Mouse (Mus musculus): Measurements from ENCODE around the gene Myl6b. TPM values are rescaled to one million over a fixed set of nuclear protein-coding genes. Genes with fewer than 3 reads are reported as not detected.
"Not testable (repeated sequence)": the region's sequence is repeated elsewhere in the genome, so short reads cannot be mapped to it uniquely, and the experiment has no call there.

Myl6b gene
- total RNA-seq, 2 experiments from 2014 or later = 31.5 to 34.9 TPM

- no peak for DNase-seq (ENCODE audit: low spot score in 2 of 2)
Observed at GRCm38 (mm10) chr10:128520591-128520990, 22.1 kb upstream of the Myl6b start.

GRCm38 (mm10) chr10:128518833-128519232, 20.3 kb upstream of the Myl6b start:
- DNase-seq (ENCODE audit: low spot score in 2 of 2) = no peak

DNA sequence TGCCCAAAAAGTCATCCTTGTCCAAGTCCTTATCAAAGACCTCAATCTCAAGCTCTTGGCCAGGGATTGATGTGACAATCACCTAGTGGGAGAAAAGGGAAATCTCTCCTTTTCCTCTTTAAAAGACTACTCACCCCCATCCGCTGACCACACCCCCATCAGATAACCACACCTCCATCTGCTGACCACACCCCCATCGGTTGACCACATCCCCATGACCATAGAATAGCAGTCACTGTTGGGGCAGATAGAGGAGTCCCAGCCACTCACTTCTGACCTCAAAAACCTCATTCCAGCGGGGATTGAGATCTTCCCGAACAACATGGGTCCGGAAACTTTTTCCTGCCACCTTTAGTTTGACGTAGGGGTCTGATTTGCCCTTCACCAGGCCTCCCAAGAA, 18.2 kb upstream of the Myl6b start:
- no peak for DNase-seq (ENCODE audit: low spot score in 2 of 2)

GRCm38 (mm10) chr10:128516029-128516428, 17.5 kb upstream of the Myl6b start:
- DNase-seq (ENCODE audit: low spot score in 2 of 2) = no peak

GRCm38 (mm10) chr10:128515044-128515443, 16.6 kb upstream of the Myl6b start:
- DNase-seq (ENCODE audit: low spot score in 2 of 2) = no peak

GRCm38 (mm10) chr10:128511761-128512160, 13.3 kb upstream of the Myl6b start:
- no peak for DNase-seq (ENCODE audit: low spot score in 2 of 2)

GRCm38 (mm10) chr10:128511189-128511588, 12.7 kb upstream of the Myl6b start:
- DNase-seq (ENCODE audit: low spot score in 2 of 2) = no peak

DNA sequence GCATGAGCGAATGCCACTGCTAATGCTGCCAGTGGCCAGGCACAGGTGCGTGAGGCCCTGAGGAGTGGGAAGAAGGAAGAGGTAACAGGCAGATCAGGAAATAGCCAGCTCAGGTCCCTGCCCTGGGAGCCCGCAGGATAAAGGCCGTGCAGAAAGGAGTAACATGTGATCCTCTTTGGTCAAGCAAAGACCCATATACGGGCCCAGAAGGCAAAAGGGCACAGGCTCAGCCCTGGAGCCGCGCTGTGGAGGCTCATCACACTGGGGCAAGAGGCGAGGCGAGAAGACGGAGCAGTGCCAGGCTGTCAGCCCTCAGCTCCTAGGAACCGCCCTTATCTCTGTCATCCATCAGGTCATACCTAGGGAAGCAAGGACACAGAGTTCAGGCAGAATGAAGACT, 11.8 kb upstream of the Myl6b start:
- DNase-seq (ENCODE audit: low spot score in 2 of 2) = no peak

DNA sequence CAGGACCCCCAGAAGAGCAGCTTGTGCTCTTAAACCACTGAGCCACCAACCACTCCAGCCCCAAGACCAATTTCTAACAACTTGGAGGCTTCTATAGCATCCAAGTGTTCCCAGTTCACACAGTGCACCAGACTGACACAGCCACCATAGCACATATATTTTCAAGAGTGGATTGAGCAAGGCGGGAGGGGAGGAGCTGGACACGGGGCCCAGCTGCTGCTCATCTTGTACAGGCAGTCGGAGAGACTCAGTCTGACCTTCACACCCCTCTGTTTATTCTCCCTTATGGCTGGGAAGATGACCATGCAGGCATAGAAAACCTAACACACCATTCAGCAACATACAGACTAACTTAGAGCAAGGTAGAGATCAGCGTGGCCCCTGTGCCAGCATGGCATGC, 11.3 kb upstream of the Myl6b start:
- DNase-seq (ENCODE audit: low spot score in 2 of 2) = no peak

GRCm38 (mm10) chr10:128509203-128509602, 10.7 kb upstream of the Myl6b start:
- no peak for DNase-seq (ENCODE audit: low spot score in 2 of 2)

DNA sequence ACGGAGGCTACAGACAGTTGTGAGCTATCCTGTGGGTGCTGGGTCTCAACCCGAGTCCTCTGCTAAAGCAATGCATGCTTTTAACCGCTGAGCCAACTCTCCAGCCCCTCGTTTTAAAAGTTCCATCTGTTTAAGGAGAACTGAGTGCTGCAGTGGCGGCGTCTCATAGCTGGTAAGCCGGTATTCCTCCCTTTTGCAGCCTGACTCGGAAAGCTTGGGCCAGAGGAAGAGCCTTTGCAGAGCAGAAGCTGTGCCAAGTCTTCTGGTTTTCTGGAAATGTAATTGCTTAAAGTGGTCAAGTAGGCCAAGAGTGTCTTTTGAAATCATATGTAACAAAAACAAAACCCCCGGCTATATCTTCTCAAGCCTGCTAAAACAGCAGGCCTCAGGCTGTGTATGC, 9.8 kb upstream of the Myl6b start:
- no peak for DNase-seq (ENCODE audit: low spot score in 2 of 2)

GRCm38 (mm10) chr10:128505974-128506373, 7.5 kb upstream of the Myl6b start:
- no peak for DNase-seq (ENCODE audit: low spot score in 2 of 2)

GRCm38 (mm10) chr10:128505371-128505667, 6.8 kb upstream of the Myl6b start:
- not testable (repeated sequence) for DNase-seq (ENCODE audit: low spot score in 2 of 2)

DNA sequence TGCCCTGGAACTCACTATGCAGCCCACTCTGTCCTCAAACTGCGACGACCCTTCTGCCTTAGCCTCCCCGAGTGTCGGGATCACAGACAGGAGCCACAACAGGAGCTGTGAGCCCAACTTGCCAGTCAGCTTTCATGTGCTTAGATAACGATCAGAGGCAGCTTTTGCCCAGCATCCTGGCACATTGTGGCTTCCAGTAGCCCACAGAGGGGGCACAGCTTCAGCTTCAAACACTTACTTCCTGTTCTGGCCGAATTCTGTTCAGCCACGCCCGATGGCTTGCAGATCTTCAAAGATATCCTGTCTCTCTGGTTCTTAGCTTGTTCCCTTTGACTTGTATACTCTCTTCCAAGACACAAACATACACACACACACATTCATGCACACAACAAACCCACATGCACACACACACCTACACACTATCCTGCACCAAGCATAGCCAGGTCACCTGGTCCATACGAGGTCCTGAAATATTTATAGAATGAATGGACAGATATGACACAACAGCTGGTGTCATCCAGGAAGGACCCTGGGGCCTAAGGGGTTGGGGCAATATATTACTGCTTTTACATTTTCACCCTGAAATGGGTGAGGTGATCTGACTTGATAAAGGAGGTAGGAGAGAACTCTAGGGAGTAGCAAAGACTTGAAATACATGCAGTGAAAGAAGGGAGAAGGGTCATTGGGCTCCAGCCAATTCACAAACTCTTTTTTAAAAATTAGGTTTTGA, 6.3 kb upstream of the Myl6b start:
- no peak for DNase-seq (ENCODE audit: low spot score in 2 of 2)

DNA sequence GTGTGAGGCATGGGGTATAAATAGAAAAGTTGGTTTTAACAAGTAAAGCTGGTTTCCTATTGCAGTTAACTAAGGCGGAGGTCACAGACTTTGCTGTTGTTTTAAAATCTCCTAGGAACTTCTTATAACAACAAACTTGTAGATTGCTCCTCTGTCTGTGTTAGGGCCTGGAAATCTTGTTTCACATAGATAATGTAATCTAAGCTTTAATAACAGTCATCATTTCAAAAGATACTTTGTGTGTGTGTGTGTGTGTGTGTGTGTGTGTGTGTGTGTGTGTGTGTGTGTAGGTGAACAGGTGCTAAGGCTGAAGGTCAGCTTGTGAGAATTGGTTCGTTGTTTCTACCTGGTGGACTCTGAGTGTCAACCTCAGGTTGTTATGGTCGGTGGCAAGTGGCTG, 5.5 kb upstream of the Myl6b start:
- DNase-seq (ENCODE audit: low spot score in 2 of 2) = no peak

DNA sequence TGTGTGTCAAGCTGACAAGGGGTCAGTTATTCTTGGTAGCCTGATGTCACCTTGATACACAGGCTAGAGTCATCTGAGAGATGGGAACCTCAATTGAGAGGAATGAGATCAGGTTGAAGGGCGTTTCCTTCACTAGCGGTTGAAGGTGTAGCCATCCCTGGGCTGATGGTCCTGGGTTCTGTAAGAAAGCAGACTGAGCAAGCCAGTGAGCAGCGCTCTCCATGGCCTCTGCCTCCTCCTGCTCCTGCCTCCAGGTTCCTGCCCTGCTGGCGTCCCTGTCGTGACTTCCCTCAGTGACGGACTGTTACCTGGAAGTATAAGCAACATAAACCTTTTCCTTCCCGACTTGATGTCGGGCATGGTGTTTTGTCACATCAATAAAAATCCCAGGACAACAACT, 5.0 kb upstream of the Myl6b start:
- DNase-seq (ENCODE audit: low spot score in 2 of 2) = no peak

DNA sequence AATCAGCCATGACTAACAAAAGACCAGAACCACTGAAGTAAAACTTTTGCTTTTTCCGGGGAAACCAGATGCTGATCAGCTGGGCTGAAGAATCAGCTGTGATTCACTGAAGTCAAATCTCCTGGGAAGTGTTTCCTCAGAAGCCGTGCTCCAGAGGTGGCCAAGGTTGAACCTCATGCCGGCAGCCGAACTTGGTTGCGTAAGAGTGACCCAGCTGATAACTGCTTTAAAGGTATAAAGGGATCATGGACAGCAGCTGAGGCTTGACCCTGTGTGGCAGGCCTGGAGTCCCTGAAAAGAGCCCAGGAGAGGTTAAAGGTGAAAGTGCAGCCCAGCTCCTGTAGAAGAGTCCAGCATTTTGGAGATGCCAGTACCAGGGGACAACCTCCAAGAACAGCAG, 3.9 kb upstream of the Myl6b start:
- DNase-seq (ENCODE audit: low spot score in 2 of 2) = no peak

GRCm38 (mm10) chr10:128499116-128499671, 709 bp upstream of the Myl6b start:
- peak; percentile 46 to 63 for DNase-seq (ENCODE audit: low spot score in 2 of 2)

DNA sequence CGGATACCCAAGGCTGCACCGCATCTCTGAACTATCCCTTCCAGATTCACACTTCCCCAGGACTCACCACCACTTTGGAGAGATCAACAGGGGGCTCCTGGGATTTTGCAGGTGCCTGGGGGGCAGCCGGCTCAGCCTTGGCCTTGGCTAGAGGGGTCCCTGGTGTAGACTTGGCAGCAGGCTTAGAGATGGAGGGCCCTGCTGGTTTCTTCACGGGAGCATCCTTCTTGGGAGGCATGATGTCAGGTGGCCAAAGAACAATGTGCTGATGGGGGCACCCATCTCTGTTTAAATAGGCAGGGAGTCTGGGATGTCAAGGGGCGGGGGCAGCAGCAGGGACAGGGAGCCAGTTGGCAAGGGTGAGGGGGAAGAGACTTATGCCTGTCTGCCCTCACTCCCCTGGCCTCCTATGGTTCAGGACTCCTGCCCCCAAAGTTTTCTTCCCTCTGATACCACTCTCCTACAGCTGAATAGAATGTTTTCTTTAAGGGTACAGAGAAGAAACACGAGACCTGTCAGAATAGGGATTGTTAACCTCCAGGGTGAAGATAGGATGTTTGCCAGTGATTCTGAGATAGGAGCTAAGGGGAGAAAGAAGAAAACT, 1.2 kb downstream of the Myl6b start:
- DNase-seq (ENCODE audit: low spot score in 2 of 2) = no peak

DNA sequence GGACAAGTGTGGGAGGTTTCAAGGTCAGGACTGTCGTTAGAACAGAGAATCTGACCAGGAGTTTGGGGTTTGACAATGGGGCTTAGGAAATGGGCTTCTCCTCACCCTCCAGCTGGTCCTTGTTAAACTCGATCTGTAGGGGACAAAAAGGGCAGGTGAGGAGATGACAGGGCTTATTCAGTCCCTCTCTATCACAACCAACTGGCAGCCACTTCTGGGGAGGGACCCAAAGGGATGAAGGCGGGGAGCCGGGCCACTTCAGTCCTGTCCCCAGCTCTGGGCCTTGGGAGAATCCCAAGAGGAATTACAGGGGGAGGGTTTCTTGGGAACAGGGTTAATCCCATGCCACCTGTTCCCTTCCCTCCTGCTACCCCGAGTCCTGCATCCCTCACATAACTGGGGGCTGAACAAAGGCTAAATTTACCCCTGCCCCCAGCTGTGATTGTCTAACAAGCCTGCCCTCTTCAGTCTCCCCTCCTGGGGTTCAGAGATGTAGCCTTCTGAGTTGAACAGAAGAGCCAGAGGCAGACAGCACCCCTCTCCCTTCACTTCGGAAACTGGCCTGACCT, 1.9 kb downstream of the Myl6b start:
- no peak for DNase-seq (ENCODE audit: low spot score in 2 of 2)

- no peak for DNase-seq (ENCODE audit: low spot score in 2 of 2)
Observed at GRCm38 (mm10) chr10:128495903-128496302, 2.6 kb downstream of the Myl6b start.

GRCm38 (mm10) chr10:128495270-128495669, 3.2 kb downstream of the Myl6b start:
- no peak for DNase-seq (ENCODE audit: low spot score in 2 of 2)

Measured in left cerebral cortex, adult 18-20 months (tissue).